Mouse (Mus musculus) lung, postnatal 4 days (tissue): ENCODE results near the gene Glis3.

Experiments used
- DNase-seq, 2 experiments: peaks; one replicate each; pipeline ENCODE4 v3.0.0; 2021

The Glis3 gene

DNA sequence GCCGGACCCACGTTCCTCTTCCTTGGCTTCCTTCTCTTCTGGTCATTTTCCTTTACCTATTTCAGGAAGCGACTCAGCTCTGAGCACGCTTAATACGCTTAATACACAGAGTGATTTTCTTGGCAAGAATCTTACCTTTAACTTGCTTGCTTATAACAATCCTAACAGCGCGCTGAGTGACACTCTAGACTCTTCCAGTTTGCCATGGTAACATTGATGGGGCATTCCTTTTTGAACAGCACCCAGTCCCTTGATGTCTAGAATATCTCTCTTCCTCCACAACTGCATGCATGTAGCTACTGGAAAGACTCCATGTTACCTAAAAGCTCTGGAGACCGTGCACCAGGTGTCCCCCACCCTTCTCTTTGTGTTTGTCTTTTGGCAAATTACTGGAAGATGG lies 225.5 kb downstream of the Glis3 start:
- DNase-seq, result no peak

DNA sequence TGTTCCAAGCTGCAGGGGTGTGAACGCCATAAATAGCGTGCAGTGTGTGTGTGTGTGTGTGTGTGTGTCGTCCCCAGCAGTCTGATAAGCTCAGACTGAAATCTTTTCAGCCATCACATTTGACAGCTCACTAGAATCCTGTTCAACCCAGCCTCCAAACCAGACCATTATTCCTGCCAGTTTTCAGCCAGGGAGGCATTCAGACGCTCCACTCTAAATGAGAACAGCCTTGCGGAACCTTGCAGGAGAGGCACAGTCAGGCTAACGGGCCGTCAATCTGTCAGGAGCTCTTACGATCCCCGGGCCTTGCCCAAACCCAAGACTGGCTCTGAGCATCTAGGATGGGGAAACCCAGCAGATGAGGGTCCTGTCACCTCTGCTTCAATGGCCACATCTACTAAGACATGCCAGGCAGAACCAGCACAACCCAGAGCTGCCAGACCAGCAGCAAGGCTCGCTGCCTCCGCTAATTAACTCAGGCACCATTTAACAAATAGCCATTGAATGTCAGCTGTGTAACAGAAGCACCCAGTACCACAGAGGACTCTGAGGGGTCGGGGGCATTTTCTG lies 226.8 kb downstream of the Glis3 start:
- DNase-seq, result no peak

DNA sequence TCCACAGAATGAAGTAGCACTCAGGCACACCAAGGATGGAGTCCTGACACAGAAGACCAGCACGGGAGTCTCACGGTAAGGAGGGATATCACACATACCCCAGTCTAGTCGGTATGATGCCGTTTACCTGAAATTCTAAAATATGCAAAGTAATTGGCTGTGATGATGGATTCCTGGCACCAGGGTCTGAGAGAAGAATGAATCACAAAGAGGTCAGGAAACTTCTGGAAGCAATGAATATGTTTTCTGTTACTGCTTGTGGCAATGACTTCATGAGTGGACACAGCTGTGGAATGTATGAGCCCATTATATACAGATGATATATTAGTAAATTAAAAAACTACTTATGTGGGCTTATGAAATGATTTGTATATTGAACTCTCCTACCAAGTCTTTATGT lies 231.1 kb downstream of the Glis3 start:
- DNase-seq, result no peak

DNA sequence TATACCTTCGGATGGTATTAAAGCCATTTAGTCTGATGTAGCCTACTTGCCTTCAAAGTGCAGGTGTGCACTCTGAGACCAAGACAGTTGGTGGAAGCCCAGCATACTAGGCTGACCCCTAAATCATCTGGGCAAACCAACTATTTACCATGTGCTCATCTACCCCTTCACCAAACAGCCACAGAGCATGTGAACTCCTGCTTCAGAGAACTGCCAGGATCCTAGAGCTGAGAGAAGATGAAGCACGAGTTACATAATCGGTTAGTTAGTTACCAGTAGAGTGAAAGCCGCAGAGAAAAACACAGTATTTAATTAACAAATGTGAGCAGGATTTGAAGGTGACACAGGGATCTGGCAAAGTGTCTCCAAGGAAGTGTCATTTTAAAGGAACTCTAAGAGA lies 237.7 kb downstream of the Glis3 start:
- no peak for DNase-seq

DNA sequence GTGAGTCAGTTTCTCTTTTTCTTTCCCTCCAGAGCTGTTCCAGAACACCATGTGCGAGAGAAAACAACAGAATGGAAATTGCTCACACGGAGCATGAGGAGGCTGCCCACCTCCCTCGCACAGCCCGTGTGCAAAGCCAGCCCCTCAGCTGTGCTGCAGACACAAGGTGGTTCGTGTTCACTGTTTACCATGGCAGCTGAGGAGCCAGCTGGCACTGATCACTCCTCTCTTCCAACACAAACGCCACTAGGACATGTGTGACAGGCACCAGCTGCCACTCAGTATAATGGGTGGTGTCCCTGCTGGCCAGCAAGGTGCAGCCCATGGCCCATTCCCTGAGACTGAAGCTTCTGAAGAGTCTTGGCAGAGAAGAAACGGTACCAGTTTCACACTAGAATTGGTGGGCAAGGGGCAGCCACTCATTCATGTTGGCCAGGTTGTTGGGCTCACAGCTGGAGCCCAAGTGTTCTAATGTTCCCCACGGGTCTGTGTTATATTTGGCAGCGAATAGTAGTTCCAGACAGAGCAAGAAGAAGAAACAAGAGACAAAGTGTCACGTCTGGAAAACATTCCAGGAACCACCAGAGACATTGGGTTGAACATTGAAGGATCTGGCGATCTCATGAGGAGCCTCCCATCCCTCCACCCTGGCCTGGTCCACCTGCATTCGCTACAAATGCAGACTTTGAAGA lies 243.3 kb downstream of the Glis3 start:
- DNase-seq, result peak; percentile 18 to 68

DNA sequence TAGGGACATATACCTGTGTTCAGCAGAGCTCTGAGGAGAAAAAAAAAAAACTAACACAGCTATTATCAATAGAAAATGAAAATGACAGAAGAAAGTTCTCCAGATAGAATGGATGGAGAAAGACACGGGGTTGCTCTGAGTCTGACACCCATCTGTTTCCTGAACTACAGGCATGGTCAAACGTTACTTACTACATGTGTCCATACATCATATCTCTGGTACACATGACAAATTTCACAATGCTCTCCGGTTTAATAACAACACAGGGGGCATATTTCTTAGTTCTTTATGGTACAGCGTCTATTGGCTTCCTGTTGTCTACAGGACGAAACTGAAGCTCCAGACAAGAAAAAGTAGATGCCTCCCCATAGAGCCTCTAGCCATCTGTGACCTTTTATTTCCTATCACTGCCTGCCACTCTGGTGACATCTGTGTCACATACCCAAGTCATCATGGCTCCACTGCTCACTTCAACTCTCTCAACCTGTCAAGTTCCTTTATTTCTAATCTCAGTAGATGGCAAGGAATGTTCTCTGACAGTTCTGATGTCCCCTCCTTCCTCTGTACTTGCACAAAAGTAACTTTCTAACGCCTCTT lies 251.6 kb downstream of the Glis3 start:
- no peak for DNase-seq

DNA sequence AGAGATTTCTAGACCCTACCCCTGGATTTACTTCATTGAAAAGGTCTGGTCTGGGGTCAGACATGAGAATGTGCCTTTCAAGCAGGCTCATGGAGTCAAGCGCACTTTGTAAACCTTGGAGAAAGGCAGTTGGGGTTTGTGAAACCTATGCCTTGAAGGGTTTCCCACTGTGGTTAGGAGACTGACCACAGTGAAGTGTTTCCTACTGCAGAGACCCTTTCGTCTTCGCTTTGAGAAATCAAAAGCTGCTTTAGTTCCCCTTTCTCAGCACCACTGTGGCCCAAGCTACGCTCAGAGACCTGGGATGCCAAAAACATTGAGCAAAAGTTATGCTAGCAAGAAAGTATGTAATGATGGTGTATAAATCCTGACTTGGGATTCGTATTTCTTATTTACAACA lies 255.7 kb downstream of the Glis3 start:
- DNase-seq, result no peak

DNA sequence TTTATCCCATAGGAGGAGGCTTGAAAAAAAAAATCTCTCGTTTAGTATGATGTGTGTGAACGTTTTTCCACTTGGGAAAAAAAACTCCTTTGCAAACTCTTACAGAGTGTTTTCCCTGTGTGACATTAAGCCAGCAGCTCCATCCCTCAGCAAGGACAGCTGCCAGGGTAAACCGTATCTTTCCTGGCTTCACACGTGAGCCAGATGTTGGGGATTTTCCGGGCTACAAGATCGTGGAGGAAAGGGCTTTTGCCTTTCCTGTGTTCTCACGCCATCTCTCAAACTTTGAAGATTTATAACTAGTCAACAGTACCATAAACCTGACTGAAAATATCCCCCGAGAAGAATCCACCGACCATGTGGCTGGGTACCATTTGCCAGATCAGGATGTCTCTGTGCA lies 256.9 kb downstream of the Glis3 start:
- DNase-seq, result no peak

DNA sequence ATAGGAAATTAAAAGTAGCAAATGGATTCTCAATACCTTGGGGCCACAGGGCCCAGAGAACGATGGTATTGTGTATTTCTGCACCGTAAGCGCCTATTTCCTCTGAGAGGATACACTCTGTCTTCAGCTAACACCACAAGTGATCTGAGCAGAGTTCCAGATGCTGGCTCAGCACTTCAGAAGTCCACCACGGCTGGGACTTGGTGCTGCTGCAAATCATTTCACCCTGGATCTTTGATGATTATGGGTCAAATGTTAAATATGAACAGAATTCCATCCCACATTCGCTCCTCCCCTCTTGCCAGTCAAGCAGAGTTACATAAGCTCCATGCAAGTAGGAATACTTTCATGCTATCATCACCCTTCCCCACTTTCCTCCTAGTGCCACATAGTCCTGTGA lies 263.8 kb downstream of the Glis3 start:
- peak in 1 of 2 experiments; percentile 37 for DNase-seq

DNA sequence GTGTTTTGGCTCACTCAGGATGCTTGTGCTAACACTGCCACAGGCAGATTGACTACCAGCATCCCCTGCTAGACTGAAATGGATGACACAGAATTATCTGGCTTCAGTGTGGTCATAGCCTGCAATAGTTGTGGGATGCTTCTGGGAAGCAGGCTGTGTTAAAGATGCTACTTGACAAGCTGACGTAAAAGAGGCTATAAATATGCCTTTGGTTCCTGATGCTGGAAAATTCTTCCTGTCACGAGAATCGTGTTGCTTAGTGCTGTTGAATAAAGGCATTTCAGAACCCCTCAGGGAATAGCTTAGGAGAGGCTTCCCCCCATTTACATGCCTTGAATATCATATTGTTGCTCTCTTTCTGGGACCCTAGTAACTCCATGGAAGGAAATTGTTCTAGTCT lies 271.1 kb downstream of the Glis3 start:
- DNase-seq, result no peak

DNA sequence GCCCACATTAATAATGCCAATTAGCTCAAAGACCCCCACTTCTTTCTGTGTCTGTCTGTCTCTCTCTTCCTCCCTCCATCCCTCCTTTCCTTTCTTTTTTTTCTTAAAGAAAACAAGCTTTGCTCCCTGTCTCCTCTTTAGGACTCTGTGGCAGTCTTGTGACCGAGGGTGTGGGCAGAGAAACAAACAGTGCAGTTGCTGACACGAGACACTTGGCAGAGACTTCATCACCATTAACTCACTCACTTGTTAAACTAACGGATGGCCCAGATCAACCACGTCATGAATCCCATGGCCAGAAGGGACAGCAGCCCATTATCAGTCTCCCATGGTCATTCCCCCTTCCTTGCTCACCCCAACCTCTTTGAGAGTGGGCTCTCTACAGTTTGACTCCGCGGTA lies 276.9 kb downstream of the Glis3 start:
- DNase-seq, result no peak

DNA sequence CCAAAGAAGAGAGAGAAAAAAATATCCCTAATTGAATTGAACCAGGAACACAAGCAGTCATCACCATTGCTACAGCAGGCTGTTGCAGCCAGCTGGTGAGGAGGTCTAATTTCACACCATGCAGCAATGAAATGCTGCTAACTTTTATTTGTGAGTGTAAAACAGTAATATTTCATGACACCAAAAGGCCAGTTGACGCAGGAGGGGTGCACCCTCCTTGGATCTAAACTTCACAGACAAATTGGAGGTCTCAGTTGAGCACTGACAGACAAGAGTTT lies 284.4 kb downstream of the Glis3 start:
- no peak for DNase-seq

DNA sequence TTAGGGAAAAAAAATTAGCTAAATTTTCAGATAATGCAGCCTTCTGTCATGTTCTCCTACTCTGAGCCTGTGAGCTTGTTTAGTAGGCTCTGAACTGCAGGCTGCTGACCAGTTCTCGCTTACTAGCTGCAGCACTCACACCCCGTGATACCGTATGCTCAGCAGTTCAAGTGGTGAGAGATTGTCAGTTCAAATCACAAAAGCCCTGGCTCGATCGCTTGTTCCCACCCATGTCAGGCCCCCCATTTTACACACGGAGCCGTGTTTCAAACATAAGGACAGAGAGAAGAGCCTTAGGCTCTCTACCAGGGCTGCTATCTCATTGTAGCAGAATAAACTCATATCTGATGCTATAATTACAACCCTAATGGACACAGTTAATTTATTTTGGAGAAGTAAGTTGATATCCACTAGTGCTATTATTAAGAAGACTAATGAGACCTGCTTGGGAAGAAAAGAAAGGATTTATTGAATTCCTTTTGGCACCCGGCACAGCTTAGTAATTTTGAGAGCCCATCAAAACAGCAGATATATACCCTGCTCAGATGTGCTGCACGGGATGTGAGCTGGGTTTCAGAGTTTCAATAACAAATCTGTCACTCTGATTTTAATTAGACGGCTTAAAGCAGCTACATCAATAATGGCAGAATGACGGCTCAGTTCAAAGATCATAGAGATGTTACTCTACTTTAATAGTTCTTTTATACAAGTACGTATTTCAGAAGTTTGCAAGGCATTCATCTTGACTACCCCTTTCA lies 284.9 kb downstream of the Glis3 start:
- DNase-seq, result no peak

DNA sequence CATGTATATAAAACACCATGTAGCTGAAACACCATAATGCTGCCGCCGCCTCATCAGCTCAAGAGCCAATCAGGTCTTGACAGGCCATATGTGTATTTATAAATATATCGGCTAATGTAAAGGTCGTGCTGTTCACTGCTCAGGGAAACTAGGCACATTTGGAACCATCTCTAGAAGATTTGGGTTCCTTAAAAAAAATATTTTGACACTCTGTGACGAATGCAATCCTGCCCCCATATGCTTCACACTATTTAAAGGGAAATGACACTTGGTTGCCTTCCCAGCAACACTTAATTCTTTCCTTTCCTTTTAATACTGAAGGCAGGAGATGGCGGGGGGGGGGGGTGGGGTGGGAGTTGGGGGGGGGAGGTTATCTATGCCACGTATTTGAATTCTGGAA lies 286.1 kb downstream of the Glis3 start:
- DNase-seq, result no peak

DNA sequence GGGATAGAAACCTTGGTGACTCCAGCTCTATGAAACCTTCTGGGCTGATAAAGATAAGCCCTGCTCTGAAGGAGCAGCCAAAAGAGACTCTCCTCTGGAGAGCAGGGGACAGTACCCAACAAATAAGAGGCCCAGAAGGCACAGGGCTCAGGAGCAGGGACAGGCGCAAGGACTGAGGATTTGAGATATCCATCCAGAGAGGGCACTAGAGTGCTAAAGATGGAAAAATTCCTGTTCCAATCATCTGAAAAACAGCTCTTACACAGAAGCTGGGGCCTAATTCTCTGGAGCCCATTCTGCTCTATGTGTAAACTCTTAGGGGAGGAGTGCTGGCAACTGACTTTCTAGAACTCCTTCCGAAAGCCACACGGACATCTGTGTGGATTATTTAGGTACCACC lies 287.0 kb downstream of the Glis3 start:
- no peak for DNase-seq

DNA sequence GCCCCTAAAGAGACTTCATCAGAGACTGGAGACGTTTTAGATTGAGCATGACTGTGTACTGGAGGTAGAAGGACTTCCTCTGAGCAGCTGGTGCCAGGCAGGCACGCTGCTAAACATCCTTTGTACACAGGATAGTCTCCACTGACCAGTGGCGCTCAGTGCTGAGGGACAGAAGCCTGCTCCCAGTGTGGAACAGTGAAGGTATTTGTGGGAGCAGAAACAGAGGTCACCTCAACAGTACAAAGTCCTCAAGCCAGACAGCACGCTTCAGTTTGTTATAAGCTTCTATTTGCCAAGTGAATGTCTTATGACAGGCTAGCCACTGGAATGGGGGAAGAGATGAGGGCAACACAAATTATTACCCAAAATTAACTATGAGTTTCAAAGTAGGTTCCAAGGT lies 289.0 kb downstream of the Glis3 start:
- no peak for DNase-seq

DNA sequence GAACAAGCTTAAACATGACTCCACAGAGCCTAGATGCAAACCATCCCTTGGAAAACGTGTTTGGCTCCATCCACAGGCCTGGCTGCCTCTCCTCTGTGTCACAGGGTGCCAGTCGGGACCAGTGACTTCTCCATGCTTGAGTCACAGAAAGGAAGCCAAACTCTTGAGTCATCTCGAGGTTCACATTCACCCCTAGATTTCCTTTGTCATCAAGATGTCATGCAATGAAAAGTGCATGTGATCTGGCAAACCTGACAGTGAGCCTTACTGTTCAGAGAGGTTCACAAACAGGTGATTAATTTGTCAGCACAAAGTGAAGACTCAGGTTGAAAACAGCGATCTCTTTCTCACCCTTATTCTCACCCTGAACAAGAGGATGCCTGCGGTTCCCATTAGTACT lies 290.7 kb downstream of the Glis3 start:
- DNase-seq, result no peak

DNA sequence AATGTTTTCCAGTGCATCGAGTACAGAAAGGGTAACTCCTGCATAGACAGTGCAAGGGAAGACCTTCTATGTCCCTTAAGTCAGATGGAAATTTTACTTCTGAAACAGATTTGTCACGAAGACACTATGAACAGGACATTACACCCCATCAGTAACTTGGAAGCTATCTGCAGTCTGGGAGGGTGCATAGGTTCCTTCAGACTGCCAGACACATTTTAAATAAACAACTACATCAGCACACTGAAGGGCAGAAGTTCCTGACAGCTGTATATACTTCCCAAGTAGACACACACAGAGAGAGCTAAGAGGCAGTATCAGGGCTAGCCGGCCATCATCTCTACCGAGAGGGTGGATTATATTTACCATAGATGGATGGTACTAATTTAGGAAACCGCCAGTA lies 296.5 kb downstream of the Glis3 start:
- no peak for DNase-seq

DNA sequence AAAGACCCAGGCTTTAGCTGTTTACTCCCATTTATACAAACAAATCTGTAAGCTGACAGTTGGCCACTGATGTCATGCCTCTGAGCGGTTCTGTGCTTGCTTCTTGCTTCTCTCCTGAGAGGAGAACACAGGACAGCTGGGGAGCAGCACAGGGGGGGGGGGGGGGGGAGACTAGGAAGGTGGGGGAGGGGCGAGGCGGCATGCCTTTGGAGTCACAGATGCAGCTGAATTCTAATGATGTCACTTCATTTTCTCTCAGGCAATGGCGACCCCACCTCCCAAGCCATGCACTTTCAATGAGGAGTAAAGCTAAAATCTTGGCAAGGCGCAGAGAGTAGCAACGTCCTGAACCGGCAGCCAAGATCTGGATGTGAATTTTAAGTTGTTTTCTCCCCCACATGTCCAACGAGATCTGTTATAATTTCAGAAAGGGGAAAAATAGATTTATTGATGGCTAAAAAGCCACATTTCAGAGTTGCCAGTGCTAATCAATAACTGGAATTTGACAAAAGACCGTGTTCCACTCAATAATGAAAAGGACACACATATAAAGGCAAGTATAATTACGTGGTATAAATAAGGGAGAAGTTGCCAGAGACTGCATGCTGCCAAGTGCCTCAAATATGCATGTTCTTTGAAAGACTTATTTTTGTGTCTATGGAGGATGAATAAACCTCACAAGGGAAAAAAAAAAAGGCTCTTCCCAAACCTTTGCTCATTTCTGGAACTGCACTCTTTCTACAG lies 297.5 kb downstream of the Glis3 start:
- DNase-seq, result peak; percentile 22 to 69

DNA sequence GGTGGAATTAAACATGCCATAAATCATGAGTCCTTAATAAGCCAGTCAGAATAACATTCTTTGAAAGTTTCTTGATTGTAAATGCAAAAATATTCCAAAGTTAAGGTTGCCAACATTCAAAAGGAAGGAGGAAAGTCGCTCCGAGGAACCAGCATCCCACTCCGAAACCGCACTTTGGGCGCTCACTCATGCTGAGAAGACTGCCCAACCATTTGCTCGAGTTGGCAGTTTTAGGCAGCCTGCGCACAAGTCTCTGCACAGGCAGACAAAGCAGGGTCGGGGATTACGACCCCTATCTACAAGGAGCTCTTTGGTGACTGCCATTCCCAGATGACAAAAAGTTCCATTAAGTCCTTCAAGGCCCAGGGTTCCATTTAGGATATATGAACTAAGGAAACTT lies 298.4 kb downstream of the Glis3 start:
- no peak for DNase-seq

DNA sequence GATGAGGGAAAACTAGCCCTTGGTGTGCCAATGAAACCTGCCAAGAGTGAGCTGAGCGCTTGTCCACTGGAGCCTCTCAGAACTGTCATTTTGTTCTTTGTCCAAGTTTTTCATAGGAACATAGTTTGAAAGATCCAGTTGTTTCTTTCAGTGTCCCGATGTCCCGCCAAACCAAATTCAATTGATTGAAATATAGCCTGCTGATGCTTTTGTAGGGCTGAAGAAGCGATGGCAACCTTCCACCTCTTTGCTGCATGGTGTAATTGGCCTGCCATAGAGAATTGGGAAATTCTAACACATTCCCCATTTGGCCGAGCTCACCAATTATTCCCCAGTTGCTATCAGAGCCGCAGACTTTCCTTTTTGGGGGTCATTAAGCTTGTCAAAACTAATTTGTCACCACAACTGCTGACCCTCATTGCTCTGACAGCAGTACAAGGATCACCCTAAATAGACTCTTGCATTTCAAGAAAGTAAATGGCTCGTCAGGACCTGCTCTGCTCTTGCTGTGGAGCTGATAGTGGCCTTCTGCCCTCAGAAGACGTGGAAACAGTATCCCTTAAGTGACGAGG lies 299.1 kb downstream of the Glis3 start:
- DNase-seq, result no peak

DNA sequence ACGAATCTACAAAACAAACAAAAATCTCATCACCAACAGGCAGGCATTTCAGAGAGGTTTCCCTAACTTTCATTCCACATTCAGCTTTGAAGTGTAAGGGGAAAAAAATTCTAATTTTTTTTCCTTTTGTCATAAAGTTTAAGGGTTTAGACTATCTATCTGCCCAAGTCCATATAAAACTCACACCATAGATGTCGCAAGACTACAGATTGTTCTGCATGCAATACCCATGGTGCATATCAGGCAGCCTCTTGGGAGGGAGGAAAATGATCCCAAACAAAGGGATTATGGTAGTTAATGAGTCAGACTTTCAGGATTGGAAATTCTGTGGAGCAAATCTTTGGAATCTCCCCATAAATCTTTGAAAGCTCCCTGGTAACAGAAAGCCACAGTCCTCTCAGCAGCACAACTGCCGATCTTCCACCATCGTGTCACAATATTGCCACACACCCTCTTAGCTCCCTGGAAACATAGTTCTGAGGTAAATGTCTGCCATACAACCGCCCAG lies 302.0 kb downstream of the Glis3 start:
- DNase-seq, result no peak

DNA sequence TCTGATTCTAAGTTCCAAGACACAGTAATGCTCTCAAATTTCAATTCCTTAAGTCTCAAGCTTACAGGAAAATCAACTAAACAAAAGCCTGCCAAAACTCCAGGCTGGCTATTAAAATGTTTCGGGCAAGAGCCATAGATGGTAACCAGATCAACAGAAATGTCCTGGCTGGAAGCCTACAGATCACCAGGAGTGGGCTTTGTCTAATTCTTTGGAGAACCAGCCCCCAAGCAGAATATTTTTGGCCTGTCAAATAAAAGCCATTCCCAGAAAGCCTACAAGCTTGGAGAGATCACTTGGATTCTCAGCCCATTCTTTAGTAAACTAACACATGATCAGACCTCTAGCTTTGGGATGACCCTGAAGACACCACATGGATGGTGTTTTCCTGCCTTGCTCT lies 303.5 kb downstream of the Glis3 start:
- DNase-seq, result no peak
